8 mouse cellular contexts compared by ENCODE assay signal in the genomic region with DNA sequence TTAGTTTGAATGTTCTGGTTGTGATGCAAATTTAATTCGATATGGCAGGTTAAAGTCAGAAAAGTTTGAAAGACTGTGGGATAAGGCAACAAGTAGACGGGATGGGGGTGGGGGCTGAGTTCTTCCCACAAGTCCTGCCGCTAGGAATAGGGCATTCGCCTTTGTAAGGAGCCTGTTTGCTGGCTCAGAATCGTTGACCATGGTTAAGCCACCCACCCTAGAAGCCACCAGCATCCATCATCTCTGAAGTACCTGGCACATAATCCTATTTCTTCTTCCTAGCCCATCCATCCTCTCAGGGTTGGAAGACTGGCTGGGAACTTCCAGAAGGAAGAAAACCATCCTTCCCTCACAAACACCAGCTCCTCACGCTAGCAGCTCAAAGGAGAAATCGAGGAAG. TPM values are rescaled to one million over a fixed set of nuclear protein-coding genes. Genes with fewer than 3 reads are reported as not detected.
A peak's percentile ranks its signal among the peaks of the same experiment; 100 is the strongest.
DNase-seq lines count a peak whose midpoint lies in the region; ATAC-seq and TF ChIP-seq lines count a peak whose summit lies in the region.

No protein-coding gene starts in this region.

- no peak for TF ChIP-seq EP300 in heart, postnatal 0 days (IDR thresholded peaks at IDR 0.05; ENCODE audit: low read depth)

- 24% methylated on average over 7 of the region's 7 CpGs for WGBS in heart, postnatal 0 days
- 10% methylated on average over 7 of the region's 7 CpGs for WGBS in hindbrain, embryonic 11.5 days
- 8% methylated on average over 7 of the region's 7 CpGs for WGBS in midbrain, embryonic 12.5 days

- no peak overlapping the region; the same call in 1 of the 2 replicates for H3K9ac ChIP-seq in heart, postnatal 0 days (replicated peaks; ENCODE audit: low read depth, low read length)
- H3K9ac ChIP-seq in hindbrain, embryonic 11.5 days (ENCODE audit: low read depth, low read length) = peak overlapping the region; percentile 70
- peak overlapping the region; percentile 80 for H3K9ac ChIP-seq in midbrain, embryonic 12.5 days (replicated peaks)

- no peak for TF ChIP-seq CTCF in heart, postnatal 0 days (IDR thresholded peaks at IDR 0.05; ENCODE audit: low read depth)
- no peak for TF ChIP-seq CTCF in bone marrow macrophage, adult 2 months (IDR thresholded peaks at IDR 0.05; ENCODE audit: low read depth, low read length)

- no peaks in the 10 kb centered on the region for H3K9me3 ChIP-seq in heart, postnatal 0 days (replicated peaks; ENCODE audit: control insufficient read depth, low read length)
- H3K9me3 ChIP-seq in hindbrain, embryonic 11.5 days (ENCODE audit: control insufficient read depth, low read length) = no peaks in the 10 kb centered on the region
- H3K9me3 ChIP-seq in midbrain, embryonic 12.5 days = no peaks in the 10 kb centered on the region

- no peaks in the 10 kb centered on the region for H3K36me3 ChIP-seq in heart, postnatal 0 days (replicated peaks; ENCODE audit: control insufficient read depth, insufficient read depth, low read length)
- H3K36me3 ChIP-seq in hindbrain, embryonic 11.5 days (ENCODE audit: control insufficient read depth, insufficient read depth, low read length) = no peaks in the 10 kb centered on the region
- H3K36me3 ChIP-seq in midbrain, embryonic 12.5 days = no peaks in the 10 kb centered on the region

- TF ChIP-seq POLR2A in bone marrow macrophage, adult 2 months (IDR thresholded peaks at IDR 0.05; ENCODE audit: borderline replicate concordance, low read depth, low read length) = no peak

- H3K27ac ChIP-seq in heart, postnatal 0 days (ENCODE audit: low read depth) = no peak overlapping the region
- H3K27ac ChIP-seq in bone marrow macrophage, adult 2 months (ENCODE audit: insufficient read depth, low read depth, low read length) = no peak overlapping the region
- no peak overlapping the region for H3K27ac ChIP-seq in hindbrain, embryonic 11.5 days (ENCODE audit: low read depth, low read length)
- H3K27ac ChIP-seq in midbrain, embryonic 12.5 days (replicated peaks) = peak overlapping the region; percentile 77; the same call in 1 of the 2 replicates

- H3K4me1 ChIP-seq in heart, postnatal 0 days (ENCODE audit: control insufficient read depth, insufficient read depth) = peaks cover 4% of the 10 kb centered on the region; the same call in 1 of the 2 replicates
- H3K4me1 ChIP-seq in bone marrow macrophage, adult 2 months (ENCODE audit: control insufficient read depth, insufficient read depth, low read length) = peaks cover 12% of the 10 kb centered on the region
- peaks cover 4% of the 10 kb centered on the region; the same call in 1 of the 2 replicates for H3K4me1 ChIP-seq in hindbrain, embryonic 11.5 days (replicated peaks; ENCODE audit: control insufficient read depth, insufficient read depth, low read length)
- H3K4me1 ChIP-seq in midbrain, embryonic 12.5 days = peaks cover 24% of the 10 kb centered on the region

- peak overlapping the region; percentile 86 for H3K4me3 ChIP-seq in heart, postnatal 0 days (ENCODE audit: low read depth, low read length)
- H3K4me3 ChIP-seq in bone marrow macrophage, adult 2 months (ENCODE audit: insufficient read depth, low read length) = peak overlapping the region; percentile 82
- peak overlapping the region; percentile 62 for H3K4me3 ChIP-seq in hindbrain, embryonic 11.5 days (ENCODE audit: low read depth, low read length)
- peak overlapping the region; percentile 74 for H3K4me3 ChIP-seq in midbrain, embryonic 12.5 days

- intact Hi-C loops in heart, postnatal 36 days (cut with DNase I) = loop anchor here (1.0 kb wide), 1 partner anchor 112 kb away; no protein-coding TSS in a partner anchor

- peak overlapping the region; percentile 99 for H3K4me2 ChIP-seq in heart, postnatal 0 days (ENCODE audit: low read depth, low read length)
- peak overlapping the region; percentile 76 for H3K4me2 ChIP-seq in hindbrain, embryonic 11.5 days (replicated peaks; ENCODE audit: low read depth, low read length)
- H3K4me2 ChIP-seq in midbrain, embryonic 12.5 days (replicated peaks) = peak overlapping the region; percentile 82

- no peak for ATAC-seq in heart, postnatal 0 days (ENCODE audit: insufficient read depth, low read depth)
- no peak for ATAC-seq in hindbrain, embryonic 11.5 days (ENCODE audit: low FRiP score)
- ATAC-seq in midbrain, embryonic 12.5 days (ENCODE audit: low FRiP score, low read depth) = no peak
- no peak for ATAC-seq in monocyte, adult 5-6 weeks (replicated peaks; ENCODE audit: insufficient number of reproducible peaks, low FRiP score, low TSS enrichment, poor library complexity, severe bottlenecking)

- no peak for DNase-seq in heart, postnatal 0 days (ENCODE audit: low spot score)
- DNase-seq in heart, postnatal 36 days = no peak
- no peak for DNase-seq in hindbrain, embryonic 11.5 days (ENCODE audit: low spot score)
- no peak for DNase-seq in adipocyte (ENCODE audit: low spot score)
- no peak for DNase-seq in kidney, postnatal 10 days

- peaks cover 7% of the 10 kb centered on the region; the same call in 1 of the 2 replicates for H3K27me3 ChIP-seq in heart, postnatal 0 days (ENCODE audit: control insufficient read depth, insufficient read depth, low read length)
- 0 out of 2 replicates have a peak, but pooled peaks cover 6% of the 10 kb centered on the region for H3K27me3 ChIP-seq in hindbrain, embryonic 11.5 days (ENCODE audit: control insufficient read depth, insufficient read depth, low read length)
- peaks cover 11% of the 10 kb centered on the region; the same call in 1 of the 2 replicates for H3K27me3 ChIP-seq in midbrain, embryonic 12.5 days

RNA-seq across cellular contexts. Expression of a gene that starts 1.2 kb away (rescaled TPM):
- total RNA-seq in heart, postnatal 0 days (2014; rRNA removed; ENCODE audit: low replicate concordance) = 2.3 and 13.7 TPM in 2 replicates
- polyA plus RNA-seq in heart, postnatal 0 days (2015; fragmentation: Nextera tagmentation; extraction: Ambion mirVana) = 1.1 and 1.6 TPM in 2 replicates
- 1 to 10 TPM; 3.6 to 4.1 TPM for total RNA-seq in heart, postnatal 36 days (2021)
- polyA plus RNA-seq in bone marrow macrophage, adult 2 months (2012; ENCODE audit: insufficient read depth, insufficient read length, missing spikeins) = 3.2 and 3.8 TPM in 2 replicates
- 14.8 and 16.8 TPM in 2 replicates for polyA plus RNA-seq in hindbrain, embryonic 11.5 days (2014; fragmentation: Nextera tagmentation; extraction: Ambion mirVana)
- polyA plus RNA-seq in midbrain, embryonic 12.5 days (2016; fragmentation: Nextera tagmentation; extraction: Ambion mirVana) = 17.1 and 18.8 TPM in 2 replicates
- 6.1 to 9.0 TPM (median 8.2 TPM) in 3 replicates for total RNA-seq in monocyte, adult 5-6 weeks (2017)

RNA-seq across cellular contexts. Expression of a gene that starts 4.2 kb away (rescaled TPM):
- total RNA-seq in heart, postnatal 0 days (2014; rRNA removed; ENCODE audit: low replicate concordance) = not detected in 2 replicates
- polyA plus RNA-seq in heart, postnatal 0 days (2015; fragmentation: Nextera tagmentation; extraction: Ambion mirVana) = not detected in 2 replicates
- total RNA-seq in heart, postnatal 36 days (2021) = not detected
- polyA plus RNA-seq in bone marrow macrophage, adult 2 months (2012; ENCODE audit: insufficient read depth, insufficient read length, missing spikeins) = not detected in 2 replicates
- 0.13 and 0.19 TPM in 2 replicates for polyA plus RNA-seq in hindbrain, embryonic 11.5 days (2014; fragmentation: Nextera tagmentation; extraction: Ambion mirVana)
- polyA plus RNA-seq in midbrain, embryonic 12.5 days (2016; fragmentation: Nextera tagmentation; extraction: Ambion mirVana) = 0.20 TPM in 1 of 2 replicates, not detected in the other
- total RNA-seq in monocyte, adult 5-6 weeks (2017) = 0.19 TPM in 1 of 3 replicates, not detected in the others

RNA-seq across cellular contexts. Expression of a gene that starts 36.5 kb away (rescaled TPM):
- 5.5 and 11.4 TPM in 2 replicates for total RNA-seq in heart, postnatal 0 days (2014; rRNA removed; ENCODE audit: low replicate concordance)
- polyA plus RNA-seq in heart, postnatal 0 days (2015; fragmentation: Nextera tagmentation; extraction: Ambion mirVana) = 111 and 116 TPM in 2 replicates
- 10 to 100 TPM; 35.6 to 38.0 TPM for total RNA-seq in heart, postnatal 36 days (2021)
- 49.8 and 58.1 TPM in 2 replicates for polyA plus RNA-seq in bone marrow macrophage, adult 2 months (2012; ENCODE audit: insufficient read depth, insufficient read length, missing spikeins)
- polyA plus RNA-seq in hindbrain, embryonic 11.5 days (2014; fragmentation: Nextera tagmentation; extraction: Ambion mirVana) = 167 and 171 TPM in 2 replicates
- polyA plus RNA-seq in midbrain, embryonic 12.5 days (2016; fragmentation: Nextera tagmentation; extraction: Ambion mirVana) = 176 and 192 TPM in 2 replicates
- 42.9 to 67.8 TPM (median 47.2 TPM) in 3 replicates for total RNA-seq in monocyte, adult 5-6 weeks (2017)

RNA-seq across cellular contexts. Expression of a gene that starts 56.3 kb away (rescaled TPM):
- not detected in 2 replicates for total RNA-seq in heart, postnatal 0 days (2014; rRNA removed; ENCODE audit: low replicate concordance)
- polyA plus RNA-seq in heart, postnatal 0 days (2015; fragmentation: Nextera tagmentation; extraction: Ambion mirVana) = not detected in 2 replicates
- total RNA-seq in heart, postnatal 36 days (2021) = not detected
- polyA plus RNA-seq in bone marrow macrophage, adult 2 months (2012; ENCODE audit: insufficient read depth, insufficient read length, missing spikeins) = not detected in 2 replicates
- not detected in 2 replicates for polyA plus RNA-seq in hindbrain, embryonic 11.5 days (2014; fragmentation: Nextera tagmentation; extraction: Ambion mirVana)
- not detected in 2 replicates for polyA plus RNA-seq in midbrain, embryonic 12.5 days (2016; fragmentation: Nextera tagmentation; extraction: Ambion mirVana)
- not detected in 3 replicates for total RNA-seq in monocyte, adult 5-6 weeks (2017)

RNA-seq across cellular contexts. Expression of a gene that starts 58.6 kb away (rescaled TPM):
- total RNA-seq in heart, postnatal 0 days (2014; rRNA removed; ENCODE audit: low replicate concordance) = not detected in 2 replicates
- polyA plus RNA-seq in heart, postnatal 0 days (2015; fragmentation: Nextera tagmentation; extraction: Ambion mirVana) = not detected in 2 replicates
- total RNA-seq in heart, postnatal 36 days (2021) = not detected
- not detected in 2 replicates for polyA plus RNA-seq in bone marrow macrophage, adult 2 months (2012; ENCODE audit: insufficient read depth, insufficient read length, missing spikeins)
- 0.73 TPM in 1 of 2 replicates, not detected in the other for polyA plus RNA-seq in hindbrain, embryonic 11.5 days (2014; fragmentation: Nextera tagmentation; extraction: Ambion mirVana)
- polyA plus RNA-seq in midbrain, embryonic 12.5 days (2016; fragmentation: Nextera tagmentation; extraction: Ambion mirVana) = not detected in 2 replicates
- total RNA-seq in monocyte, adult 5-6 weeks (2017) = not detected in 3 replicates
